Mouse (Mus musculus) adrenal gland, postnatal 36 days (tissue): ENCODE measurements around the gene Il27ra. TPM values are rescaled to one million over a fixed set of nuclear protein-coding genes. Genes with fewer than 3 reads are reported as not detected.
"Not testable (repeated sequence)": the region's sequence is repeated elsewhere in the genome, so short reads cannot be mapped to it uniquely, and the experiment has no call there.

ENCODE experiments used
- DNase-seq, 2 experiments: peaks; one replicate each; pipeline ENCODE4 v3.0.0; 2021; ENCODE audit warnings: mixed read lengths in 1 of 2
- total RNA-seq, 2 experiments: library from RNA; stranded (reverse); gene quantifications; 2 replicates each; pipeline ENCODE4 v1.2.3; 2021

Gene Il27ra
- total RNA-seq, 2 experiments from 2014 or later, result 2.0 to 2.2 TPM

DNA sequence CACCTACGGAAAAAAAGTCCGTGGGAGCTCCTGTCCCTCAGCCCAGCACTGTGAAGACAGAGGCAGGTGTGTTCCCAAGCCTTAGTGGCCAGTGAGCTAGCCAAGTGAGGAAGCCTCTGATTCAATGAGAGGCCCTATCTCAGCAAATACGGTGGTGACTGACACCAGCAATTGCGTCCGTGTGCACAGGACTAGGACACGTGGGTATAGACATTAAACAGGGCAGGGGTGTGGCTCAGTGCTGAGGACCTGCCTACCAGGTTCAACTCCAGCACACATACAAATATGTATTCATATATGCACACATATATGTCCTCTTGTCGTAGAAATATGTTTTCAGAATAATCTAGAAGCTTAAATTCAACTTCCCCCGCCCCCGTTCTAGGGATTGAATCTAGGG is 22.7 kb downstream of the Il27ra start:
- DNase-seq, result no peak

DNA sequence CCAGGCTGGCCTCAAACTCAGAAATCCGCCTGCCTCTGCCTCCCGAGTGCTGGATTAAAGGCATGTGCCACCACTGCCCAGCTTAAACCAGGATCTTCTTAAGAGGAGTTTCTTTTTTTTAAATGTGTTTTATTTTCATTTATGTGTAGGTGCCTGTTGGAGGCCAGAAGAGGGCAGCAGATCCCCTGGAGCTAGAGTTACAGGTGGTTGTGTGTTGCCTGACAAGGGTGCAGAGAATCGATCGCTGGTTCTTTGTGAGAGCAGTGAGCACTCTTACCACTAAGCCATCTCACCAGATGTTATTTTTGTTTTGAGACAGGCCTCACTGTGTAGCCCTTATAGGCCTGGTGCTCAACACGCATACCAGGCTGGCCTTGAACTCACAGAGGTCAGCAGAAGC is 26.6 kb downstream of the Il27ra start:
- no peak for DNase-seq

DNA sequence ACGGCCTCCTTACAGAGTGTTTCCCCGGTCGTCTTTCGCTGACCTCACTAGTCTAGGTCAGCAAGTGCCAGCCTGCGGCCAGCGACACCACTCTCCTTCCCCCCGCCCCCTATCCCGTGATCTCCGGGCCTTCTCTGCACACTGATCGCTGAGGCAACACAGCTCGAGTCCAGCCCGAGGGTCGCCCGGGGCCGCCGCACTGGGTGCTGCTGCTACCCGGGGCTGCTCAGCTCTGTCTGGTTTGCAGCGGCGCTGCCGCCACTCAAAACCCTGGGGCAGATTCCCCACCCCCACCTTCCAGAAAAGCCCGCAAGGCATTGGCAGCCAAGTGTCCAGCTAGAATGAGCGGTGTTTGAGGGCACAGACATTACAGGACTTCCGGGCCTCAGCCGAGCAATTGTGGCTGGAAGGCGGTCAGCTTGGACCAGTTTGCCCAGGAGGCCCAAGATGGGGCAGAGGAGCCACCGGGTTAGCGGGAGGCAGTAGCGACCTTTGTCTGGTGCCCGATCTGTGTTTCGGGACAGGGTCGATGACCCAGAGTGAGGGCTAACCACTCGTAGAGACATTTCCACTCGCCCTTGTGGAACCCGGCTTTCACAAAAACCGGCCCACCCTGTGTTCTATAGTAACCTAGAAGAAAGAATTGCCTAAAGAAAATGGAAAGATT is 29.8 kb downstream of the Il27ra start:
- no peak for DNase-seq

DNA sequence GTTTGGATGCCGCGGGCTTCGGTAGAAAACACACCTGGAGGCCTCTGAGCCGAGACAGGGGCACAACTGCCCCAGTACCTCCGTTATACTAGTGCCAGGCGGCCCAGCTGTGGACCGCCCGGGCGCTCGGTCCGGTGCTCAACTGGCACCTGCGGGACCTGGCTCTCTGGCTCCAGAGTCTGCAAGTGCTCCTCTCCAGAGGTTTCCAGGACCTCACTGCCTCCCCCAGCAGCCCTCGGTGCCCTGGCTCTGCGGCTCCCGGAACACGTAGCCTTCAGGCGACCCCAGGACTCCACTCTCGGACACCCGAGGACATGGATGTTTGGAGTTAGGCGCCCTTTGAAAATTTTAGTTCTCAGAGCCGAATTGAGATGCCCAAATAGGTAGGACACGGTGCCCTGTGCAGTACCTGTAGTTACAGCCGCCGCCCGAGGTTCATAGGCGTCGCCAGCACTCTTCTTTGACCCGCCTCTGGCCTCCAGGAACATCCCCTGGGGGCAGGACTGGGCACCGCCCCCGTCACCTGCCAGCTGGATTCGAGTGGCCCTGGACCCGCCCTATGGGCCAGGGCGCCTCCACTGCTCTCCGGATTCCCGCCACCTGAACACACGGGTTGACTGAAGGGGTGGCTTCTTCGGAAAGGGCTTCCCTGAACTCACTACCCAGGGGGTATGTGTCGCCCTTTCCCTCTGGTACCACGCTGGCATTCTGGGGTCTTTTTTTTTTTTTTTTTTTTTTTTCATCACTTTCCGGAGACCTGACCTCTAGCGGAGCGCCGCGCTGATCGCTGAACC is 30.5 kb downstream of the Il27ra start, which contains the start of gene 2210011C24Rik:
2210011C24Rik (minus strand) TSS at position 467 of the 794 bp plus-strand sequence.
- peak in 1 of 2 experiments; percentile 31 for DNase-seq

DNA sequence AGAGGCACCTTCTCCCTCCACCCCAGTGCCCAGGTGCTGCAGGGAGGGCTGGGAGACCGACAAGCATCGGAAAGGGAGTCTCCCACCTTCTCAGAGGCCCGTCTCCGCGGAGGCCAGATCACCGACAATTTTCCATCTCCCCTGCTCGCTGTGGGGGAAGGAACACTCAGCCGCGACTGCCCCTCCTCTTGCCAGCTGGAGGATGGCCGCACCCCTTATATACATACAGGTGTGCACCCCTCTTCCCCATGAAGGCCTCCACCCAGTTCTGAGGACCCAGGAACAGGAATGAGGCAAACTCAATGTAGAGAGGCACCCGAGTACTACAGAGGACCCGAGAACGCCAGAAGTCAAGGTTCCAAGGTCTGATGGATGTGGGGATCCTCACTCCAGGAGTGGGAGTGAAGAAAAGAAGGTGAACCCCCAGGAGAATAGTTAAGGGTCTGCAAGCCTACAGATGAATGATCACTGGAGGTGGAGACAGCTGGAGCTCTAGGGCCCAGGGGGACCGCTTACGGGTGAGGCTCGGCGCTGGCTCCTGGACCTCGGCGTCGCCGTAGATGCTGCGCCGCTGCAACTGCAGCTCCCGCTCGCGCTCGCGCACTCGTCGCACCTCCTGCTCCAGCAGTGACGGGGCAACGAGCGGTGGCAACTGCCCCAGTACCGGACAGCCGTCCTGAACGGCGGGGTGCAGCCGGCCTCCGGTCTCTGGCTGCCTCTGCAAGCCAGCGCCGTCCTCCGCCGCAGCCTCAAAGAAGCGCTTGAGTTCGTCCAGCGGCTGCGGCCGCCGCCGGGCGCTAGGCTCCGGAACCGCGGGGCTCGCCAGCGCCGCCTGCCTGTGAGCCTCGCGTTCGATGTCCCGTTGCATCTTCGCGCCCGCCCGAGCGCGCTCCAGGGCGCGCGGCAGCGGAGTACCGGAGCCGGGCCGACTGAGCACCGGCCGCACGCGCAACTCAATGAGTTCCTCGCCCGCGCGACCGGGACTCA is 31.5 kb downstream of the Il27ra start:
- DNase-seq, result peak; percentile 85 to 92

DNA sequence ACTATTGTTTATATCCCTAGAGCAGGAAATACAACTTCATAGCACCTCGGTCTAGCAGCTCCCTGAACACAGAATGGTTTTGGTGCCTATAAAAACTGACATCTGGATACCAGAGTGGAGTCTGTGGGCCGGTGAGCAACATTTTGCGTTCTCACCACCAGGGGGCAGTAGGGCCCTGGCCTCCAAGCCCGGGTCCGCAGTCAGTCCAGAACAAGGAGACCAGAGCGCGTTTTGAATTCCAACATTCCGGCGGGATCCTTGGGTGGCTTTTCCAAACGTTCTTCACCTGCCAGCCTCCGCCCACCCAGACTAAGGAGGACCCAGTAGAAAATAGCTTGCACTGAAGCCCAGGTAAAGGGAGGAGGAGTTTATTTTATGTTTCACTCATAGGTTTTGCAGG is 32.5 kb downstream of the Il27ra start:
- DNase-seq, result peak; percentile 91 to 93

DNA sequence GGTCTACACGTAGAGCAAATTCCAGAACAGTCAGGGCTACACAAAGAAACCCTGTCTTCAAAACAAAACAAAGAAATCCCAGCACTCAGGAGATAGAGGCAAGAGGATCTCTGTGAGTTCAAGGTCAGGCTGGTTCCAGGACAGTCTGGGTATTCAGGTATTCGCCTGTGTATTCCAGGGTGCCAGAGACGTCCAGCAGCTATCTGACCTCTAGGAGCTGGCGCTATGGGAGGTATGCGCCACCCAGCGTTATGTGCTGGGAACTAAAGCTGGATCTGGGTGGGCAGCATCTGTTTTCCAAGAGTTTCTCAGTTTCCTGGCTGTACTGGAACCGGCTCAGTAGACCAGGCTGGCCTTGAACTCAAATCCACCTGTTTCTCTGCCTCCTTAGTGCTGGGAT is 34.0 kb downstream of the Il27ra start:
- DNase-seq, result peak in 1 of 2 experiments; percentile 21

DNA sequence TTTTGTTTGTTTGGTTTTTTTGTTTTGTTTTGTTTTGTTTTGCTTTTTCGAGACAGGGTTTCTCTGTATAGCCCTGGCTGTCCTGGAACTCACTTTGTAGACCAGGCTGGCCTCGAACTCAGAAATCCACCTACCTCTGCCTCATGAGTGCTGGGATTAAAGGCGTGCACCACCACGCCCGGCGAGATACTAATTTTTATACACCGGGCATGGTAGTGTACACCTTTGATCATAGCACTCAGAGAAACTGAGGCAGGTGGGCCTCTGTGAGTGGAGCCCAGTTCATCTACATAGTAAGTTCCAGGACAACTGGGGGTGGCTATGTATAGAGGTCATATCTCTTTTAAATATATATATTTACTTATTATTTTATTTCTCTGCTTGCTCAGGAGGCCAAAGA is 36.9 kb downstream of the Il27ra start:
- DNase-seq, result not testable (repeated sequence)

DNA sequence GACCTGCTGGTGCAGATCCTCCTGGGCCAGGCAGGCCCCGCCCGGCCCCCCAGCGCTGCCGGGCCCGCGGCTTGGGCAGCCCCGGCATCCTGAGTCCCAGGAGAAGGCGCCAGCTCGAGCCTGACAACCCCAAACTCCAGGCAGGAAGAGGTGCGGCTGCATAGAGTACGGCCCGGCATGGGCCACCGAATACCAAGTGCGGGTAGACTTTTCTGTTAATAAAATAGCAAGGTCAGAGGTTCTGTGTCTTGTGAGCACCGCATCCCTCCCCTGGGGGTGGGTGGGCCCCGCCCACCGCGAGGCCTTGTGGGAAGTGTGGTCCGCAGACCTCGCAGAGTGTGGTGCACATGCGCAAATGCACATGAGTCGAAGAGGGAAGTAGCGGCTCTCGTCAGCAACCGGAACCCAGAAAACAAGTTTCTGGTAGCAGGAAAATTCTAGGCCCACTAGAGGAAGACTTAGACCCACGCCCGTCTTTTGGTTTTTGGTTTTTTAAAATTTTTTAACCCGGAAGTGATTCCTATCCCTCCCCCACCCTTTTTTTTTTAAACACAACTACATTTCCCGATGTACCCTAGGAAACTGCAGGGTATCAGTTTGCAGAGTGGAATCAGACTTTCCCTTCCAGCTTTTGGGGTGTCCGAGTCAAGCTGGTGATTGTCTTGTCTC is 37.7 kb downstream of the Il27ra start:
- DNase-seq, result peak; percentile 97 to 98

DNA sequence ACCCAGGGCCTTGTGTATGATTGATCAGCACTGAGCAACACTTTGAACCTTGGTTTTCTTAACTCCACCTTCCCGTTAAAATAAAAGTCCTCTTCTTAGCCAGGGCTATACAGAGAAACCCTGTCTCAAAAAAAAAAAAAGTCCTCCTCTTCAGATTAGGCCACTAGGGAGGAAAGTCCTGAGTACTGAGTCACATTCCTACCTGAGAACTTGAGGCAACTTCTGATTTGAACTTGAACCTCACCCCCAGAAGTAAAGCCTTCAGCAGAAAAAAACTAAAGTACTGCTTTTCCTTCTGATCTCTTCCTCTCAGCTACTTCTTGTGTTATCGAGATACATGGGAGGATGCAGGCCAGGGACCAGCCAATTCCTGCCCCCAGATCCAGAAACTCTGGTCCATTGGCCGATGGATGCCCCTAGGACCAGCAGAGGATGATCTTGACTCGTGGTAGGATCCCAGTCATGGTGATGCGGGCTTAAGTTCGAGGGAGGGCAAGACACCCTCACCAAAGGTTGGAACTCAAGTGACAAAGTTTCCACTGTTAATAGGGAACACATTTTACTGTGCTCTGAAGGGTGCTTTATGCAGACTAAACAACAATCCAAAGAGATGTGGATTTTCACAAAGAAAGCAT is 38.7 kb downstream of the Il27ra start:
- DNase-seq, result no peak

DNA sequence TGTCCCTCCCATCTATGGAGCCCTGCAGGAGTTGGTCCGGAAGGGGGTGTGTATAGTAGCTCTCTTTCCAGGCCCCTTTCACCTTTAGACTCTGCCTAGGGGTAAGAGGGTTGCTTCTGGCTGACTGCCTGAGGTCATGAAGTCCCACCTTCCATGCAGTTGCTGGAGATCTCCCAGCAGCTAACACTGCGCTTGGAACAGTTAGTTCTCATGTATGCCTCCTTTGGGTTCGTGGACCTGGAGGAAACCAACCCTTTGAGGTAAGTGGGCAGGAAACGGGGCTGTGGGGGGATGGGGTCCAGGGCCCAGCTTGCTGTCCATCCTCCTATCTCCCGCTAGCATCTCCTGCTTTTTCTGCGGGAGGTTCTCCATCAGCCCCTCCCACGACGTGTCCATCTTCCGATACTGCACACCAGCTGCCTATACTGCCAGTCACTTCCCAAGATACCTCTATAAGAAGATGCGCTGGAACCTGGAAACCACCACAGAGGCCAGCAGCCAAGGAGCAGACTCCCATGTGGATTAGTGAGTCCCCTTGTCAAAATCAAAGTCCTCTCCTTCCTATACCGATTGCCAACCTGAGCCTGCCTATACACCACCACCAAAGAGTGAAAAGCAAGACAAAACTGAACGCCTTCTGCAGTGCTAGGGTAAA is 39.3 kb downstream of the Il27ra start:
- no peak for DNase-seq

DNA sequence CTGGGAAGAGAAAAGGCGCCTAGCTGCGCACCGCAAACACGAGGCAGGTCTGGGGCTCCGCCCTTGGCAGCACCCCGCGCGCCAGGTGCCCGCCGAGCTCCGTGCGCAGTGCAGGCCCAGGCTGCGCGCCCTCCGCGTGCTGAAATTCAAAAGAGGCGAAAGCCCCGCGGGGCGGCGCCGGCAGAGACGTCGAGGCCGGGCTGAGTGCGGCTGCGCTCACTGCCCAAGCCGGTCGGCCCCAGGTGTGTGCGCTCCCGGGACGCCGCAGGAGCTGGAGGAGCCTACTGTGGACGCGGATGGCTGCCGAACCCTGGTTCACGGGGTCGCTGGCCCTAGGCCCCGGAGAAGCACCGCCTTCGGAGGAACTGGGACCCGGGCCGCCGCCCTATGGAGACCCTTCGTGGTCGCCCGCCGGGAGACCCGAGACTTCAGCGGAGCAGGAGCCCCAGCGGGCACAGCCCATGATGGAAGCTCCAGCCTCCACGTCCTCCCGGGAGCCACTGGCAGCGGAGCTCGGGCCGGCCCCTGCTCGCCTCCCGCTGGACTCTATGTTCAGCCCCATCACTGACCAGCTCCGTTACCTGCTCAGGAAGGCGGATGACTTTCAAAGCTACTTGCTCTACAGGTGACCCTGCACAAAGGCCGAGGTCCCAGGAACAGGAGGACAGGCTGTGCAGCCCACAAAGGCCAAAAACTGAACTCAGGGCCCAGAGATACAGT is 40.9 kb downstream of the Il27ra start, which contains the start of gene 1700067K01Rik:
1700067K01Rik (plus strand) TSS at position 222 of the 720 bp plus-strand sequence.
- DNase-seq, result no peak

DNA sequence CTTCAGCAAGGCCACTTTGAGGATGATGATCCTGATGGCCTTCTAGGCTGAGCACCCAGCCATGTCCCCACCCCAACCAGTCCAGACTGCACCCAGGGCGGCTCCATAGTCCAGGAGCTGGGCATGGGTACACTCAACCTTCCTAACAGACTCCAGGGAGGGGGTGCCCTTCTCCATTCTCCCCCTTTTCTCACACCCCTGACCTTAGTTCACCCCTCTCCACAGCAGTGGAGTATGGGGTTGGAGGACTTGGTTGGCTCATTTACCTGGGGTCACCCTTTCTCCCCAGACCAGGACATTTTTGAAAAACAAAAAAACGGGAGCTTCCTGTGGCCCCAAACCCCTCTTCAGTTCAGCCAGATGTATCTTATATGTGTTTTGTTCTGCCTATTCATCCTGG is 42.6 kb downstream of the Il27ra start:
- DNase-seq, result no peak

DNA sequence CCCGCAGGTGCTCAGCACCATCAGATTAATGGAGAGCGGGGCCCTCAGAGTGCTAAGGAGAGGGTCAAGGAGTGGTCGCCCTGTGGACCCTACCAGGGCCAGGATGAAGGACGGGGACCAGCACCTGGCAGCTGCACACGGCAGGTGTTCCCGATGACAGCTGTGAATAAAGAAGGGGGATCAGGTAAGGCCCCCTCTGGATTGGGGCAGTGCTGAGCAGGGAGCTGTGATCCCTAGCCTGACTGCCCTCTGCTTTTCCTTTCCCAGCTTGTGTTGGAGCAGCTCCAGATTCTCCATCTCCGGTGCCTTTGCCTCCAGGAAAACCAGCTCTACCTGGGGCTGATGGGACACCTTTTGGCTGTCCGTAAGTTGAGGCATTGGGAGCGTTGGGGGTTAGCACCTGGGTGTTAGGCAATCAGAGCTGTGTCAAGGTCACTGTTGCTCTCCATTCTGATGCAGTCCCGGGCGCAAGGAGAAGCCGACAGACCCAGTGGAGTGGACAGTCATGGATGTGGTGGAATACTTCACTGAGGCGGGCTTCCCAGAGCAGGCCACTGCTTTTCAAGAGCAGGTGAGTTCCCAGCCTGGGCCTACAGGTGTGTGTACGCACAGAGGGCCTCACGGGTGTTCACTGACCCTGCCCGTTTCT is 43.2 kb downstream of the Il27ra start:
- no peak for DNase-seq

DNA sequence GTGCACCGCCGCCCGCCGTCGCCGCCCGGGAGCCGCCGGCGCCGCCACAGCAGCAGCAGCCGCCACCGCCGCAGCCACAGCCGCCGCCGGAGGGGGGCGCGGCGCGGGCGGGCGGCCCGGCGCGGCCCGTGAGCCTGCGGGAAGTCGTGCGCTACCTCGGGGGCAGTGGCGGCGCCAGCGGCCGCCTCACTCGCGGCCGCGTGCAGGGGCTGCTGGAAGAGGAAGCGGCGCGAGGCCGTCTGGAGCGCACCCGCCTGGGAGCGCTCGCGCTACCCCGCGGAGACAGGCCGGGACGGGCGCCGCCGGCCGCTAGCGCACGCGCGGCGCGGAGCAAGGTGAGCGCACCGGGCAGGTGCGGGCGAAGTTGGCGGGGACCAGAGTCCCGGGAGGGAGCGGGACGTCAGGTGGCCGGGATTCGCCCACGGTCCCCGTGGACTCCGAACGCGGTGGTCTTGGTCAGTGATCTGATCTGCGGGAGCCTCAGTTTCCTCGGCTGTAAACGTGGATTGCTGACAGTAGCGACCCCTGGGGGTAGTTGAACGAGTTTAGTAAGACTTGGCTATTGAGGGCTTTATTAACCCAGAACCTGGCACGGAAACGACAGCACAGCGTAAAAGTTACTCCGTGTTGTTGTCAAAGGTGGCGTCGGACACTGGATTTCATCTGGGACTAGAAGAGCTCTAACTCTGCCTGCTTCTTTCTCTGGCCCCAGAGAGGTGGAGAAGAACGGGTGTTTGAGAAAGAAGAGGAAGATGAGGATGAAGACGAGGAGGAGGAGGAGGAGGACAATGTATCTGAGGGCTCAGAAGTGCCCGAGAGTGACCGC is 43.9 kb downstream of the Il27ra start:
- DNase-seq, result peak; percentile 55 to 73

DNA sequence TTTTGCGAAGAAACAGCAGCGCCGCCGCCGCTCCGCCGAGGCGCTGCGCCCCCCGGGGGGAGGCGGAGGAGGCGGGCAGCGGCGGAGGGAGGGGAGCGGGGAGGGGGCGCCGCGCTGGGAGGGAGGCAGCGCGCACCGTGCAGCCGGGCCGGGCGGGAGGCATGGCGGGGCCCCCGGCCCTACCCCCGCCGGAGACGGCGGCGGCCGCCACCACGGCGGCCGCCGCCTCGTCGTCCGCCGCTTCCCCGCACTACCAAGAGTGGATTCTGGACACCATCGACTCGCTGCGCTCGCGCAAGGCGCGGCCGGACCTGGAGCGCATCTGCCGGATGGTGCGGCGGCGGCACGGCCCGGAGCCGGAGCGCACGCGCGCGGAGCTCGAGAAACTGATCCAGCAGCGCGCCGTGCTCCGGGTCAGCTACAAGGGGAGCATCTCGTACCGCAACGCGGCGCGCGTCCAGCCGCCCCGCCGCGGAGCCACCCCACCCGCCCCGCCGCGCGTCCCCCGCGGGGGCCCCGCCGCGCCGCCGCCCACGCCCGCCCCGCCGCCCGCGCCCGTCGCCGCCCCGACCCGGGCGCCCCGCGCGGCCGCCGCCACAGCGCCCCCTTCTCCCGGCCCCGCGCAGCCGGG is 44.8 kb downstream of the Il27ra start, which contains the start of gene Samd1:
Samd1 (plus strand) TSS at position 162 of the 631 bp plus-strand sequence.
- peak; percentile 61 to 74 for DNase-seq
